Comparison of ENCODE assay signal across 8 mouse cellular contexts in the genomic region with DNA sequence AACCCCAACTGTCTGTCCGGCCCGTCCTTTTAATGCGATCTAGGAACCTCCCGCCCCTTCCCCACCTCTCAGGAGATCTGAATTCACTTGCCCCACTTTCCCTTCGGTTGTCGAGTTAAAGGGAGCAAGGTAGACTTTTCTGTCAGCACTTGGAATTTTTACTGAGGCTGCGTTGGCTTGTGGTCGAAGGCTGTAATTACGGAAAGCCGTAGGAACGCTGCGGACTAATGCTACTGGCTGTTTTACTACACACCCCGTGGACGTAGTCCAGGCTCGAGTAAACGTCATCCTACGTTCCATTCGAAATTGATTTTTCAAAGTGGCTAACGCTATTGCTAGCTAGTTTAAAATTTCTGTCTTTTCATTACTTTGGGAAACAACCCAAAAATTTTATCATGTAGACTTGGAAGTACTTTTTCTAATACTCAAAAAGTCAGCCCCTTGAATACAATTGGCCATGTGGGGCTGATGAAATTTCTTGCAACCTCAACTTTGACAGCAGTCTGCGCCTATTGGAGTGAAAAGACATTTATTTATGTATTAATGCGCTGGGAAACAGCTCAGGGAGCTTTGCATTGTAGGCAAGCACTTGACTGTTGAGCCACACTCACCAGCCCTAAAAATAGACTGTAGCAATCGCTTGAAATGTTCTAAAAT. TPM values are rescaled to one million over a fixed set of nuclear protein-coding genes. Genes with fewer than 3 reads are reported as not detected.
DNase-seq lines count a peak whose midpoint lies in the region; ATAC-seq and TF ChIP-seq lines count a peak whose summit lies in the region.

No protein-coding gene starts in this region.

- peak; percentile 39; the same call in 1 of the 2 replicates for TF ChIP-seq EP300 in lung, postnatal 0 days (IDR thresholded peaks at IDR 0.05)

- peak overlapping the region; percentile 80 for H3K27ac ChIP-seq in hindbrain, embryonic 11.5 days (ENCODE audit: low read depth, low read length)
- H3K27ac ChIP-seq in lung, postnatal 0 days (ENCODE audit: low read length), result peak overlapping the region; percentile 96

- peak overlapping the region; percentile 85 for H3K9ac ChIP-seq in hindbrain, embryonic 11.5 days (ENCODE audit: low read depth, low read length)
- H3K9ac ChIP-seq in lung, postnatal 0 days (replicated peaks; ENCODE audit: low read depth), result peak overlapping the region; percentile 79

- peak overlapping the region; percentile 98 for H3K4me3 ChIP-seq in hindbrain, embryonic 11.5 days (ENCODE audit: low read depth, low read length)
- peak overlapping the region; percentile 95 for H3K4me3 ChIP-seq in lung, postnatal 0 days (ENCODE audit: low read depth, low read length)

- H3K27me3 ChIP-seq in hindbrain, embryonic 11.5 days (ENCODE audit: control insufficient read depth, insufficient read depth, low read length), result no peaks in the 10 kb centered on the region
- no peaks in the 10 kb centered on the region for H3K27me3 ChIP-seq in lung, postnatal 0 days (replicated peaks; ENCODE audit: insufficient read depth, low read length)

- peak; percentile 11 for DNase-seq in thymus, postnatal 25 days
- DNase-seq in thymus, postnatal 14 days, result no peak
- DNase-seq in cerebellum, adult 9-11 months, result peak; percentile 64
- DNase-seq in frontal cortex, postnatal 10 days (ENCODE audit: low spot score in 2 of 2), result peak; percentile 18 to 25
- DNase-seq in hindbrain, embryonic 11.5 days (ENCODE audit: low spot score), result peak; percentile 68
- DNase-seq in layer of hippocampus, adult 9-11 months, result peak; percentile 30
- peak; percentile 90 for DNase-seq in lung, postnatal 0 days (ENCODE audit: low spot score)
- peak; percentile 31 for DNase-seq in ovary, postnatal 14 days (ENCODE audit: low spot score)

- H3K4me2 ChIP-seq in hindbrain, embryonic 11.5 days (replicated peaks; ENCODE audit: low read depth, low read length), result peak overlapping the region; percentile 40
- peak overlapping the region; percentile 80 for H3K4me2 ChIP-seq in lung, postnatal 0 days (replicated peaks; ENCODE audit: low read depth, low read length)

- 6% methylated on average over 22 of the region's 22 CpGs for WGBS in hindbrain, embryonic 11.5 days
- under 1% methylated on average over 22 of the region's 22 CpGs for WGBS in lung, postnatal 0 days

- H3K36me3 ChIP-seq in hindbrain, embryonic 11.5 days (ENCODE audit: control insufficient read depth, insufficient read depth, low read length), result no peaks in the 10 kb centered on the region
- H3K36me3 ChIP-seq in lung, postnatal 0 days (ENCODE audit: insufficient read depth, low read length), result peaks cover 3% of the 10 kb centered on the region; the same call in 1 of the 2 replicates

- no peak for TF ChIP-seq CTCF in lung, postnatal 0 days (IDR thresholded peaks at IDR 0.05)

- no peaks in the 10 kb centered on the region for H3K9me3 ChIP-seq in hindbrain, embryonic 11.5 days (ENCODE audit: control insufficient read depth, low read length)
- H3K9me3 ChIP-seq in lung, postnatal 0 days (ENCODE audit: low read length), result no peaks in the 10 kb centered on the region

- peak; percentile 43 for ATAC-seq in hindbrain, embryonic 11.5 days (ENCODE audit: low FRiP score)
- ATAC-seq in lung, postnatal 0 days, result peak; percentile 60

- H3K4me1 ChIP-seq in hindbrain, embryonic 11.5 days (replicated peaks; ENCODE audit: control insufficient read depth, insufficient read depth, low read length), result 0 out of 2 replicates have a peak, but pooled peaks cover 2% of the 10 kb centered on the region
- peaks cover 5% of the 10 kb centered on the region; the same call in 1 of the 2 replicates for H3K4me1 ChIP-seq in lung, postnatal 0 days (ENCODE audit: insufficient read depth, low read depth, low read length)

RNA-seq across cellular contexts. Expression of a gene that starts 0.8 kb away (rescaled TPM):
- 146 and 172 TPM in 2 replicates for polyA plus RNA-seq in hindbrain, embryonic 11.5 days (2014; fragmentation: Nextera tagmentation; extraction: Ambion mirVana)
- polyA plus RNA-seq in lung, postnatal 0 days (2015; fragmentation: Nextera tagmentation; extraction: Ambion mirVana), result 46.6 and 54.9 TPM in 2 replicates

RNA-seq across cellular contexts. Expression of a gene that starts 31.7 kb away (rescaled TPM):
- 28.8 and 29.0 TPM in 2 replicates for polyA plus RNA-seq in hindbrain, embryonic 11.5 days (2014; fragmentation: Nextera tagmentation; extraction: Ambion mirVana)
- polyA plus RNA-seq in lung, postnatal 0 days (2015; fragmentation: Nextera tagmentation; extraction: Ambion mirVana), result 30.5 and 32.6 TPM in 2 replicates

RNA-seq across cellular contexts. Expression of a gene that starts 34.5 kb away (rescaled TPM):
- polyA plus RNA-seq in hindbrain, embryonic 11.5 days (2014; fragmentation: Nextera tagmentation; extraction: Ambion mirVana), result 19.2 and 24.5 TPM in 2 replicates
- 22.1 and 22.3 TPM in 2 replicates for polyA plus RNA-seq in lung, postnatal 0 days (2015; fragmentation: Nextera tagmentation; extraction: Ambion mirVana)
